Mouse (Mus musculus) erythroblast, embryonic 14.5 days (primary cell): ENCODE data around the gene Pax8. TPM values are rescaled to one million over a fixed set of nuclear protein-coding genes. Genes with fewer than 3 reads are reported as not detected.

Experiments used
- H3K27me3 ChIP-seq: 2 replicates; pipeline ENCODE4 v1.6.1; 2012; ENCODE audit warnings: inconsistent platforms; ENCODE audit not compliant: control insufficient read depth
- H3K36me3 ChIP-seq: 2 replicates; pipeline ENCODE4 v1.6.1; 2012; ENCODE audit warnings: mild to moderate bottlenecking, inconsistent platforms; ENCODE audit not compliant: control insufficient read depth
- H3K4me1 ChIP-seq: 2 replicates; pipeline ENCODE4 v1.6.1; 2012; ENCODE audit warnings: inconsistent platforms; ENCODE audit not compliant: control insufficient read depth
- H3K4me3 ChIP-seq: replicated peaks from 2 replicates; pipeline ENCODE3; 2012; ENCODE audit warnings: moderate library complexity, mild to moderate bottlenecking, inconsistent platforms
- H3K9me3 ChIP-seq: 2 replicates; pipeline ENCODE4 v1.6.1; 2012; ENCODE audit warnings: low read length, inconsistent platforms, mixed read lengths; ENCODE audit not compliant: control insufficient read depth
- GATA1 ChIP-seq: IDR thresholded peaks from 2 replicates; pipeline ENCODE4 v1.6.1; 2012; ENCODE audit warnings: low read length, inconsistent platforms, mixed read lengths
- TAL1 ChIP-seq: IDR thresholded peaks from 3 replicates; pipeline ENCODE4 v1.6.1; 2012; ENCODE audit warnings: low read length, inconsistent platforms, mixed read lengths
- polyA plus RNA-seq: library from polyadenylated mRNA; stranded (reverse); fragments of >175 nt; gene quantifications from 2 replicates; pipeline ENCODE4 v1.2.3, GENCODE M21; 2012

Gene Pax8
- polyA plus RNA-seq, 1 experiment, result not detected

- H3K4me3 ChIP-seq, result no peak overlapping the region
- H3K36me3 ChIP-seq, result no peaks in the 10 kb centered on the region
- no peaks in the 10 kb centered on the region for H3K27me3 ChIP-seq
- no peaks in the 10 kb centered on the region for H3K4me1 ChIP-seq
- TF ChIP-seq TAL1 (no peak), GATA1 (no peak)
- H3K9me3 ChIP-seq, result no peaks in the 10 kb centered on the region
Observed at GRCm38 (mm10) chr2:24487056-24487825, 11.8 kb upstream of the Pax8 start.

- no peaks in the 10 kb centered on the region for H3K9me3 ChIP-seq
- no peaks in the 10 kb centered on the region for H3K27me3 ChIP-seq
- H3K36me3 ChIP-seq, result no peaks in the 10 kb centered on the region
- H3K4me1 ChIP-seq, result no peaks in the 10 kb centered on the region
- TF ChIP-seq GATA1 (no peak), TAL1 (no peak)
- H3K4me3 ChIP-seq, result no peak overlapping the region
Observed at GRCm38 (mm10) chr2:24485398-24485797, 10.0 kb upstream of the Pax8 start.

DNA sequence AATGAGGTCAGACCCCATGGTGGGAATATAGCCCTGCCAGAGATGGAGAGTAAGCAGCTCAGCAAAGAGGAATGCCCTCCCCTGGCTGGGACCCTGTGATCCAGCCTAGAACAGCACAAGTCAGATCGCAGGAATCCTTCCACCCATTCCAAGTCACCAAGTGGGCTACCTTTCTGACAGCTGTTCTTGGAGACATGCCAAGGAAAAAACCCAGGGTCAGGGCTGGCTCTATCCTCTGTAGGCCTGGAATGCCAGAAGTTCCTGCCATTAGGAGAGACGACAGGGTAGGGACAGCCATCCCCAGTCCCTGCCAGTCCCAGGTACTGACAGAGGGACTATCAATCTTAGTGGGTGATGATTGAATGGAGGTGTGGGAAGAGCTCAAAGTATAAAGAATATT, 4.5 kb upstream of the Pax8 start:
- H3K27me3 ChIP-seq, result peaks cover 17% of the 10 kb centered on the region
- H3K36me3 ChIP-seq, result no peaks in the 10 kb centered on the region
- no peaks in the 10 kb centered on the region for H3K9me3 ChIP-seq
- no peak overlapping the region for H3K4me3 ChIP-seq
- no peaks in the 10 kb centered on the region for H3K4me1 ChIP-seq
- no peak for TF ChIP-seq TAL1
- TF ChIP-seq GATA1, result no peak

DNA sequence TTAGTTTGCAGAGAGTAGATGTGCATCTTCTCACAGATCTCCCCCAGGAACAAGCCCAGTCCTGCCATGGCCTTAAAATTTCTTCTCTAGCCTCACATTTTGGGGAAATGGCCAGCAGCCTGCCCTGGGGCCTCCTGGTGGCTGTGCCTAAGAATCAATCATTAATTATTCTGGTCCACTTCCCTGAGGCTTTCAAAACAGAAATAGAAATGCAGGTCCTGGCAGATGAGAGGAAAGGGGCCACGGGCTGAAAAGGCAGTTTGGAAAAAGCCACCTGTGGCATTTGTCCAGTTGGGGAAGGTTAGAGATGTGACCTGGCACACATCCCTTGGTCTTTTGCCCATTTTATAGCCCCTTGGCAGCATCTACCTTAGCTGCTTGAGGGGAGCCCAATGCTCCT, 3.8 kb upstream of the Pax8 start:
- H3K9me3 ChIP-seq, result no peaks in the 10 kb centered on the region
- H3K4me3 ChIP-seq, result no peak overlapping the region
- peaks cover 25% of the 10 kb centered on the region for H3K27me3 ChIP-seq
- no peaks in the 10 kb centered on the region for H3K4me1 ChIP-seq
- H3K36me3 ChIP-seq, result no peaks in the 10 kb centered on the region
- TF ChIP-seq GATA1 (no peak), TAL1 (no peak)

GRCm38 (mm10) chr2:24478611-24479010, 3.2 kb upstream of the Pax8 start:
- no peak for TF ChIP-seq GATA1
- no peak for TF ChIP-seq TAL1
- Histone ChIP-seq H3K27me3 (peaks cover 30% of the 10 kb centered on the region), H3K4me3 (no peak overlapping the region)

DNA sequence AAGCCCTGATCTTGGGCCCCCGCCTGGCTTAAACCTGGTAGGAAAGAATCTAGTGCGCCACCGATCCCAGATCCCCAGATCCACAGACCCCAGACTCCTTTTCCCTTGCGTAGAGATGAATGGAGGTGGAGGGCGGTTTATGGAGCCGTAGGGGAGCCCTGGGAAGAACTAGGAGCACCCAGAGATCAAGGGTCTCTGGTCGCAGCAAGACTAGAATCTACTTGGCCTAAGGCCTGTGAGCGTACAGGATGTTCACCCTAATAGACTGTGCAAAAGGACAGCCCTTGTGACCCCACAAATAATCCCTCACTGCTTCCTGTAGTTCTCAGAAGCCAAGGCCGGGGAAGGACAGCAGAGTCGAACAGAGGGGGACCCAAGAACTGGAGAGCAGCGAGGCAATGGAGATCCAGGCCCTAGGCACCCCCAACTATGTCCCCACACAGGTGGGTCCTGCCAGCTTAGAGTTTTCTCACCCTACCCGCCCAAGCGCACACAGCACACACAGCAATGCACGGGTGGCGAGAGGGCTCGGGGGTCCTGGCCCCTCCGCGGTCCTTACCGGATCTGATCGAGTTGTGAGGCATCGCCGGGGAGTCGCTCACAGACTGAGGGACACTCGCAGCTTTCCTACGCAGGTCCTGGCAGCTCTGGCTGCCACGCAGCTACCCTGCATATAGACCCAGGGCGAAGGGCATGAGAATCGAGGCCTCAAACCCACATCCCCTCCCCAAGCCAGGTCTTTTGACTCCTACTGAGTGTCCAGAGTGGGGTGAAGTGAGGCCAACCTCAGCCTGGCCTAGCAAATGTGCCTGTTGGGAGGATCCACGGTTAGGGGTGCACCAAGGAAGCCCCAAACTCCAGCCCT, 653 bp downstream of the Pax8 start:
- Histone ChIP-seq H3K36me3 (no peaks in the 10 kb centered on the region), H3K4me1 (no peaks in the 10 kb centered on the region), H3K27me3 (peaks cover 61% of the 10 kb centered on the region), H3K4me3 (no peak overlapping the region), H3K9me3 (no peaks in the 10 kb centered on the region)
- TF ChIP-seq TAL1 (no peak), GATA1 (no peak)

More at GRCm38 (mm10) chr2:24478611-24479010, 3.2 kb upstream of the Pax8 start:
- no peaks in the 10 kb centered on the region for H3K4me1 ChIP-seq
- no peaks in the 10 kb centered on the region for H3K36me3 ChIP-seq
- H3K9me3 ChIP-seq, result no peaks in the 10 kb centered on the region

DNA sequence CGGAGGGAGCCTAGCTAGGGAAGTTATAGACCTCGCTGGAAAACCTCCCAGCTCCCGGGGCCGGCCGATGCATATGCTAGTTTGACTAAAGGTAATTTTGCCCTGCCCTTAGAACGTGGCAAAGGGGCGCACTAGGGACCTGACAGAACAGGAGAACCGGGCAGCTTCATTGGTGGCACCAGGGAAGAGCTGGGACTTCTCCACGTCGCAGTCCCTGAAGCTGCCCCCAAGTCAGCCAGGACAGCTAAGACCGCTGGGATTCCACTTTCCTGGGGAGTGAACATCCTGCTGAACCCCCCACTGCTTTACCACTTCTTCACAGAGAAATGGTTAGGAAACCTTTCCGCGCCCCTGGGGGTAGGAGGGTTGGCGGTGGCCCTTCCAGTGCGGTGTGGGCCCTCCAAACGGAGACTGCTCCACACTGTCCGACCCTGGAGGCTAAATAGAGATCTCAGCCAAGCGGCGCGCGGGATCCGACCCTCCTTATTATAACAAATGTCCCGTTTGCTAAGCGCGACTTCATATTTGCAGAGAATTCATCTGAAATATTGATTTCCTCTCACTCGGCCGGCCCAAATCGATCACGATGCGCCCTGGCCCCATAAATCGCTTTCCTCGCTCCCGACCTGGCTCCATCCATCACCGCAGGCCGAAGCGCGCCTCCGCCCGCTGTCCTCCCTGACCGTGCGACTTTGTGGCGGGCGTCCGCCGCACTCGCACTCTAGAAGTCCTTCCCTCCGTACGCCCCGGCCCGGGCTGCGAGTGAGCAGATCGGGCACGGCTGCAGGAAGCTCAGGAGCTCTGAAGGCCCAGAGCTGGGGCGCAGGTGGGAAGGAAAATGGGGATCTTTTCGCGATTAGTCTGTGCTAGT, 1.5 kb downstream of the Pax8 start:
- peaks cover 61% of the 10 kb centered on the region for H3K27me3 ChIP-seq

DNA sequence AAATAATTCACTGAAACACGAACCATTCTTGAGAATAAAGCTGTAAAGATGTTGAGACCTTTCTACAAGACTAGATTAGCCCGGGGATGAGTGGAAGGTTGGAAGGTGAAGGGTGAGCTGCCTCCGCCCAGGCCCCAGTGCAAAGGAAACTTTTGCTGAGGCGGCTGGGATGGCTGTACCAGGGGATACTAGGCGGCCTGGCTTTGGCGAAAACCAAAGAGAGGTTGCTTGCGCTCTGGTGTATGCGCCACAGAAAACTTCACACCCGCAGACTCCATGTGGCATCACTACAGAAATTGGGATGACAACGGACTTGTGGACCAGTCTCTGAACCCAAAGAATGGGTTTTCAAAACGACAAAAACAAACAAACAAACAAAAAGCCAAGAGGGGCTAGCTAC, 2.7 kb downstream of the Pax8 start:
- H3K4me3 ChIP-seq, result no peak overlapping the region
- no peaks in the 10 kb centered on the region for H3K4me1 ChIP-seq
- peaks cover 61% of the 10 kb centered on the region for H3K27me3 ChIP-seq
- no peaks in the 10 kb centered on the region for H3K36me3 ChIP-seq
- TF ChIP-seq TAL1 (no peak), GATA1 (no peak)
- no peaks in the 10 kb centered on the region for H3K9me3 ChIP-seq

More for the DNA sequence above, 1.5 kb downstream of the Pax8 start:
- no peaks in the 10 kb centered on the region for H3K36me3 ChIP-seq
- H3K4me1 ChIP-seq, result no peaks in the 10 kb centered on the region
- H3K9me3 ChIP-seq, result no peaks in the 10 kb centered on the region
- TF ChIP-seq TAL1 (no peak), GATA1 (no peak)
- no peak overlapping the region for H3K4me3 ChIP-seq
